Mouse (Mus musculus): ENCODE results near the gene Grm4. TPM values are rescaled to one million over a fixed set of nuclear protein-coding genes. Genes with fewer than 3 reads are reported as not detected.
"Not testable (repeated sequence)": the region's sequence is repeated elsewhere in the genome, so short reads cannot be mapped to it uniquely, and the experiment has no call there.

Gene Grm4
- total RNA-seq, 2 experiments from 2014 or later = 12.2 to 16.1 TPM

GRCm38 (mm10) chr17:27406956-27407355 lies 114.2 kb downstream of the Grm4 start:
- DNase-seq (ENCODE audit: low spot score in 2 of 2) = no peak

- no peak for DNase-seq (ENCODE audit: low spot score in 2 of 2)
Observed at GRCm38 (mm10) chr17:27405376-27406024, 115.7 kb downstream of the Grm4 start.

GRCm38 (mm10) chr17:27401200-27401599 lies 120.0 kb downstream of the Grm4 start:
- no peak for DNase-seq (ENCODE audit: low spot score in 2 of 2)

- no peak for DNase-seq (ENCODE audit: low spot score in 2 of 2)
Observed at GRCm38 (mm10) chr17:27393931-27394330, 127.3 kb downstream of the Grm4 start.

GRCm38 (mm10) chr17:27393432-27393831 lies 127.8 kb downstream of the Grm4 start:
- DNase-seq (ENCODE audit: low spot score in 2 of 2) = no peak

- no peak for DNase-seq (ENCODE audit: low spot score in 2 of 2)
Observed at GRCm38 (mm10) chr17:27392918-27393317, 128.3 kb downstream of the Grm4 start.

GRCm38 (mm10) chr17:27390019-27390418 lies 131.2 kb downstream of the Grm4 start:
- no peak for DNase-seq (ENCODE audit: low spot score in 2 of 2)

GRCm38 (mm10) chr17:27389221-27390000 lies 131.8 kb downstream of the Grm4 start:
- no peak for DNase-seq (ENCODE audit: low spot score in 2 of 2)

- no peak for DNase-seq (ENCODE audit: low spot score in 2 of 2)
Observed at GRCm38 (mm10) chr17:27386438-27386837, 134.8 kb downstream of the Grm4 start.

GRCm38 (mm10) chr17:27385513-27386261 lies 135.5 kb downstream of the Grm4 start:
- DNase-seq (ENCODE audit: low spot score in 2 of 2) = no peak

GRCm38 (mm10) chr17:27382916-27383315 lies 138.3 kb downstream of the Grm4 start:
- DNase-seq (ENCODE audit: low spot score in 2 of 2) = no peak

GRCm38 (mm10) chr17:27380911-27381459 lies 140.2 kb downstream of the Grm4 start:
- not testable (repeated sequence) for DNase-seq (ENCODE audit: low spot score in 2 of 2)

- no peak for DNase-seq (ENCODE audit: low spot score in 2 of 2)
Observed at GRCm38 (mm10) chr17:27378977-27379376, 142.2 kb downstream of the Grm4 start.

GRCm38 (mm10) chr17:27377151-27377550 lies 144.1 kb downstream of the Grm4 start:
- DNase-seq (ENCODE audit: low spot score in 2 of 2) = no peak

GRCm38 (mm10) chr17:27375551-27375950 lies 145.7 kb downstream of the Grm4 start:
- no peak for DNase-seq (ENCODE audit: low spot score in 2 of 2)

Other genes with a start within 250 kb of the Grm4 start
- 10 to 100 TPM; 35.1 to 35.6 TPM for gene Hmga1, start 35.1 kb upstream of the Grm4 start, total RNA-seq (2021)
- gene AI413582, start 44.4 kb upstream of the Grm4 start, total RNA-seq (2021) = 10 to 100 TPM; 61.4 to 72.2 TPM
- 100 to 1,000 TPM; 473 to 520 TPM for gene Nudt3, start 102.1 kb upstream of the Grm4 start, total RNA-seq (2021)
- 1 to 10 TPM in 1 of 2 experiments, not detected in 1; 2.1 TPM for gene RPS10-NUDT3, start 113.8 kb upstream of the Grm4 start, total RNA-seq (2021)
- 100 to 1,000 TPM; 516 to 558 TPM for gene Rps10, start 115.3 kb upstream of the Grm4 start, total RNA-seq (2021)
- 100 to 1,000 TPM; 180 to 190 TPM for gene Pacsin1, start 134.1 kb upstream of the Grm4 start, total RNA-seq (2021)
- gene Spdef, start 207.6 kb upstream of the Grm4 start, total RNA-seq (2021) = 1 to 10 TPM; 1.1 to 1.3 TPM

Measured in layer of hippocampus, postnatal 10 days (tissue).